Mouse (Mus musculus) liver, embryonic 11.5 days (tissue): ENCODE data around the gene Ccdc60. TPM values are rescaled to one million over a fixed set of nuclear protein-coding genes. Genes with fewer than 3 reads are reported as not detected.

Experiments used
- ATAC-seq: fragments of 200-750 bp; cut with Nextera tagmentation; replicated peaks from 2 replicates; pipeline ENCODE4 v1.8.0; 2017; ENCODE audit warnings: moderate number of reproducible peaks, mild to moderate bottlenecking, moderate TSS enrichment, moderate library complexity; ENCODE audit not compliant: low FRiP score
- DNase-seq: peaks from one replicate; pipeline ENCODE4 v3.0.0-alpha.2; 2017; ENCODE audit warnings: low spot score
- H3K27ac ChIP-seq: fragments of 300-500 bp; sonication (generic); 2 replicates; pipeline ENCODE4 v1.5.1; 2014; ENCODE audit warnings: mild to moderate bottlenecking, low read depth, low read length, control low read depth
- H3K27me3 ChIP-seq: fragments of 300-500 bp; sonication (generic); replicated peaks from 2 replicates; pipeline ENCODE4 v1.6.1; 2014; ENCODE audit warnings: low read length, mixed read lengths; ENCODE audit not compliant: control insufficient read depth, insufficient read depth
- H3K36me3 ChIP-seq: fragments of 300-500 bp; sonication (generic); 2 replicates; pipeline ENCODE4 v1.6.1; 2014; ENCODE audit warnings: mild to moderate bottlenecking, low read length, moderate library complexity, mixed read lengths; ENCODE audit not compliant: control insufficient read depth, insufficient read depth
- H3K4me1 ChIP-seq: fragments of 300-500 bp; sonication (generic); replicated peaks from 2 replicates; pipeline ENCODE4 v1.6.1; 2014; ENCODE audit warnings: low read length, mixed read lengths; ENCODE audit not compliant: control insufficient read depth, insufficient read depth
- H3K4me2 ChIP-seq: fragments of 300-500 bp; sonication (generic); 2 replicates; pipeline ENCODE4 v1.6.1; 2014; ENCODE audit warnings: mild to moderate bottlenecking, control low read depth, moderate library complexity
- H3K4me3 ChIP-seq: fragments of 300-500 bp; sonication (generic); 2 replicates; pipeline ENCODE4 v1.5.1; 2014; ENCODE audit warnings: low read depth, low read length, control low read depth
- H3K9ac ChIP-seq: fragments of 300-500 bp; sonication (generic); 2 replicates; pipeline ENCODE4 v1.6.1; 2014; ENCODE audit warnings: low read depth, low read length, control low read depth
- H3K9me3 ChIP-seq: fragments of 300-500 bp; sonication (generic); 2 replicates; pipeline ENCODE4 v1.6.1; 2016; ENCODE audit warnings: low read length, inconsistent platforms, mixed read lengths; ENCODE audit not compliant: control insufficient read depth
- WGBS: fragments of 180-500 bp; shearing (Covaris S2); extraction: QIAGEN DNeasy Blood & Tissue Kit; methylation state at CpG from one replicate; pipeline ENCODE4 v1.1.7; 2014; 5-methylcytosine and 5-hydroxymethylcytosine counted together
- polyA plus RNA-seq: library from polyadenylated mRNA; unstranded; fragments of >200 nt; fragmentation: Nextera tagmentation; extraction: Ambion mirVana; gene quantifications from 2 replicates; pipeline ENCODE4 v1.2.1, GENCODE M21; 2014

The Ccdc60 gene
- polyA plus RNA-seq, 1 experiment from 2014 or later = 0.25 TPM

- no peaks in the 10 kb centered on the region for H3K9me3 ChIP-seq
- no peaks in the 10 kb centered on the region for H3K36me3 ChIP-seq
- DNase-seq (no peak), ATAC-seq (no peak)
- H3K27ac ChIP-seq = no peak overlapping the region
- no peaks in the 10 kb centered on the region for H3K4me1 ChIP-seq
- no peak overlapping the region for H3K4me3 ChIP-seq
- 47% methylated on average over 12 of the region's 12 CpGs for WGBS
- no peak overlapping the region for H3K4me2 ChIP-seq
- peaks cover 5% of the 10 kb centered on the region for H3K27me3 ChIP-seq
- H3K9ac ChIP-seq = no peak overlapping the region
Observed at GRCm38 (mm10) chr5:116144711-116145110, 144.1 kb downstream of the Ccdc60 start.

DNA sequence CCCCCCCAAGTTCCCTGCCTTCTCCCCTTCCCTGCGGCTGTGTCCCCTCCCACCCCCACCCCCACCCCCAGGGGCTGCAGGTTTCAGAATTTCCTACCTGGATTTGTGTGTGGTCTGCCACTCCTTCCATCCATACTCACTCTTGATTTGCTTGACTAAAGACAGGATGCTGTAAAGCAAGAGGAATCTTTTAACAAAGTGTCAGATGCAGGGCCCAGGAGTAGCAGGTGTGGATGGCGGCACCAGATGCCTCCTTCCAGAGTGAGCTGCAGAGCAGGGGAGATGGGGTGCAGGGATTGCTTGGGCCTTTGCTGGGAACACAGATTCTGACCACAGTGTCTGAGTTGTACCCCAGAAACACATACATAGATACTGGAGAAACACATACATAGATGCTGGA, 148.1 kb downstream of the Ccdc60 start:
- Histone ChIP-seq H3K4me3 (no peak overlapping the region), H3K4me1 (no peaks in the 10 kb centered on the region), H3K9ac (no peak overlapping the region), H3K4me2 (no peak overlapping the region), H3K27me3 (peaks cover 5% of the 10 kb centered on the region), H3K9me3 (no peaks in the 10 kb centered on the region), H3K27ac (no peak overlapping the region), H3K36me3 (no peaks in the 10 kb centered on the region)
- DNase-seq = no peak
- 54% methylated on average over 2 of the region's 2 CpGs for WGBS
- no peak for ATAC-seq

- Histone ChIP-seq H3K4me3 (no peak overlapping the region), H3K36me3 (no peaks in the 10 kb centered on the region), H3K9ac (no peak overlapping the region), H3K27ac (no peak overlapping the region), H3K9me3 (no peaks in the 10 kb centered on the region), H3K4me1 (no peaks in the 10 kb centered on the region), H3K4me2 (no peak overlapping the region), H3K27me3 (no peaks in the 10 kb centered on the region)
- WGBS = 11% methylated on average over 11 of the region's 11 CpGs
- DNase-seq = peak; percentile 67
- ATAC-seq = no peak
Observed at GRCm38 (mm10) chr5:116123344-116123743, 165.4 kb downstream of the Ccdc60 start.

DNA sequence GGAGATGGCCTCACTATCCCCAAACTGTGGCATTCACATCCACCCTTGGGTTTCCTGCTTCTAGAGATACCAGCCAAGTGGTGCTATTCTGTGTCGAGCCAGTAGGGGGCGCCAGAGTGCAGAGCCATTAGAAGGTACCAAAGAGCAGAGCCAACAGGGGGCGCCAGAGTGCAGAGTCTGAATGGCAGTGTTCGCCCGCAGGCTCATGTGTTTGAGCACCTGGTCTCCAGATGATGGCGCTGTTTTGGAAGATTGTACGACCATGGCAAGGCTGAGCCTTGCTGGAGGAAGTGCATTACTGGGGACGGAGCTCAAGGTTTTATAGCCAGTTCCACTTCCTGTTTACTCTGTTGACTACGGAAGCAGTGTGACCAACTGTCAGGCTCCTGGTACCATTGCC, 172.2 kb downstream of the Ccdc60 start:
- Histone ChIP-seq H3K4me3 (no peak overlapping the region), H3K9ac (no peak overlapping the region), H3K9me3 (no peaks in the 10 kb centered on the region), H3K27ac (no peak overlapping the region), H3K36me3 (no peaks in the 10 kb centered on the region), H3K27me3 (no peaks in the 10 kb centered on the region), H3K4me1 (no peaks in the 10 kb centered on the region), H3K4me2 (no peak overlapping the region)
- DNase-seq (peak; percentile 62), ATAC-seq (no peak)
- WGBS = 25% methylated on average over 9 of the region's 9 CpGs

- H3K9me3 ChIP-seq = no peaks in the 10 kb centered on the region
- H3K27ac ChIP-seq = no peak overlapping the region
- DNase-seq (no peak), ATAC-seq (no peak)
- no peaks in the 10 kb centered on the region for H3K4me1 ChIP-seq
- no peaks in the 10 kb centered on the region for H3K36me3 ChIP-seq
- H3K9ac ChIP-seq = no peak overlapping the region
- no peak overlapping the region for H3K4me3 ChIP-seq
- H3K27me3 ChIP-seq = no peaks in the 10 kb centered on the region
- H3K4me2 ChIP-seq = no peak overlapping the region
- 53% methylated on average over 4 of the region's 4 CpGs for WGBS
Observed at GRCm38 (mm10) chr5:116116110-116116509, 172.7 kb downstream of the Ccdc60 start.

- no peak overlapping the region for H3K27ac ChIP-seq
- H3K4me2 ChIP-seq = no peak overlapping the region
- H3K9ac ChIP-seq = no peak overlapping the region
- no peaks in the 10 kb centered on the region for H3K9me3 ChIP-seq
- 79% methylated on average over 14 of the region's 14 CpGs for WGBS
- no peak for ATAC-seq
- DNase-seq = no peak
- no peaks in the 10 kb centered on the region for H3K4me1 ChIP-seq
- no peak overlapping the region for H3K4me3 ChIP-seq
- H3K27me3 ChIP-seq = no peaks in the 10 kb centered on the region
- H3K36me3 ChIP-seq = no peaks in the 10 kb centered on the region
Observed at GRCm38 (mm10) chr5:116115071-116115834, 173.5 kb downstream of the Ccdc60 start.

- H3K9ac ChIP-seq = no peak overlapping the region
- H3K4me2 ChIP-seq = no peak overlapping the region
- no peaks in the 10 kb centered on the region for H3K27me3 ChIP-seq
- no peak overlapping the region for H3K4me3 ChIP-seq
- no peaks in the 10 kb centered on the region for H3K9me3 ChIP-seq
- ATAC-seq (no peak), DNase-seq (no peak)
- no peaks in the 10 kb centered on the region for H3K4me1 ChIP-seq
- 86% methylated on average over 10 of the region's 10 CpGs for WGBS
- no peaks in the 10 kb centered on the region for H3K36me3 ChIP-seq
- H3K27ac ChIP-seq = no peak overlapping the region
Observed at GRCm38 (mm10) chr5:116108651-116109050, 180.1 kb downstream of the Ccdc60 start.

GRCm38 (mm10) chr5:116084231-116084630, 204.6 kb downstream of the Ccdc60 start:
- ATAC-seq = no peak
- no peak for DNase-seq
- Histone ChIP-seq H3K9ac (no peak overlapping the region), H3K4me1 (no peaks in the 10 kb centered on the region), H3K27ac (no peak overlapping the region), H3K9me3 (no peaks in the 10 kb centered on the region), H3K27me3 (peaks cover 16% of the 10 kb centered on the region), H3K4me2 (no peak overlapping the region), H3K36me3 (no peaks in the 10 kb centered on the region), H3K4me3 (no peak overlapping the region)
- WGBS = 77% methylated on average over 6 of the region's 6 CpGs

- 19% methylated on average over 17 of the region's 17 CpGs for WGBS
- Histone ChIP-seq H3K9ac (no peak within 1 kb of the TSS), H3K4me3 (no peak within 1 kb of the TSS), H3K27ac (no peak within 1 kb of the TSS), H3K4me1 (no peaks in the 10 kb centered on the region), H3K9me3 (no peaks in the 10 kb centered on the region), H3K4me2 (no peak within 1 kb of the TSS), H3K36me3 (no peaks in the 10 kb centered on the region), H3K27me3 (peaks cover 16% of the 10 kb centered on the region)
- DNase-seq (no peak), ATAC-seq (no peak)
Observed at GRCm38 (mm10) chr5:116083081-116083480, 205.7 kb downstream of the Ccdc60 start, which contains the start of gene Tmem233. Gene Tmem233 (minus strand): TSS chr5:116083244.
